Mouse (Mus musculus) thymus, adult 2 months (tissue): ENCODE data around the gene Il34.

ENCODE experiments used
- CTCF ChIP-seq: fragments of 200-500 bp; IDR thresholded peaks from 2 replicates; pipeline ENCODE4 v1.5.1; 2012; ENCODE audit warnings: mild to moderate bottlenecking, control low read depth, low read length, moderate library complexity, borderline replicate concordance; ENCODE audit not compliant: control insufficient read depth, poor library complexity, insufficient read depth; ENCODE audit errors: extremely low read depth
- POLR2A ChIP-seq: fragments of 200-500 bp; IDR thresholded peaks from 2 replicates; pipeline ENCODE4 v1.6.1; 2012; ENCODE audit warnings: mild to moderate bottlenecking, low read length, control low read depth, moderate library complexity; ENCODE audit not compliant: control insufficient read depth, poor library complexity, insufficient read depth; ENCODE audit errors: extremely low read depth

GRCm38 (mm10) chr8:110851186-110851585, 45.5 kb upstream of the Il34 start:
- no peak for TF ChIP-seq POLR2A
- TF ChIP-seq CTCF = no peak
